Mouse (Mus musculus): Measurements from ENCODE around the gene Nckap1l. TPM values are rescaled to one million over a fixed set of nuclear protein-coding genes. Genes with fewer than 3 reads are reported as not detected.
A peak's percentile ranks its signal among the peaks of the same experiment; 100 is the strongest.

The Nckap1l gene
- polyA plus RNA-seq, 1 experiment from 2014 or later, result 3.2 TPM

- Histone ChIP-seq H3K9me3 (ENCODE audit: control insufficient read depth, low read depth, low read length) (no peaks in the 10 kb centered on the region), H3K4me1 (ENCODE audit: control insufficient read depth, insufficient read depth, low read length) (0 out of 2 replicates have a peak, but pooled peaks cover 3% of the 10 kb centered on the region), H3K9ac (replicated peaks; ENCODE audit: low read depth, low read length) (no peak overlapping the region), H3K27ac (ENCODE audit: low read length) (no peak overlapping the region), H3K4me2 (replicated peaks; ENCODE audit: low read depth, low read length) (no peak overlapping the region), H3K4me3 (ENCODE audit: low read depth, low read length) (no peak overlapping the region), H3K27me3 (ENCODE audit: control insufficient read depth, insufficient read depth, low read length) (no peaks in the 10 kb centered on the region), H3K36me3 (ENCODE audit: control insufficient read depth, insufficient read depth, low read length) (no peaks in the 10 kb centered on the region)
- 67% methylated on average over 3 of the region's 3 CpGs for WGBS
- no peak for ATAC-seq (ENCODE audit: insufficient number of reproducible peaks, insufficient read depth, low FRiP score, low read depth)
Observed at GRCm38 (mm10) chr15:103485106-103485505, 31.5 kb downstream of the Nckap1l start.

- WGBS, result 39% methylated on average over 1 of the region's 1 CpGs
- H3K36me3 ChIP-seq (ENCODE audit: control insufficient read depth, insufficient read depth, low read length), result no peaks in the 10 kb centered on the region
- no peaks in the 10 kb centered on the region for H3K9me3 ChIP-seq (ENCODE audit: control insufficient read depth, low read depth, low read length)
- no peak overlapping the region for H3K27ac ChIP-seq (ENCODE audit: low read length)
- ATAC-seq (ENCODE audit: insufficient number of reproducible peaks, insufficient read depth, low FRiP score, low read depth), result no peak
- no peak overlapping the region for H3K9ac ChIP-seq (replicated peaks; ENCODE audit: low read depth, low read length)
- H3K4me2 ChIP-seq (replicated peaks; ENCODE audit: low read depth, low read length), result no peak overlapping the region
- no peaks in the 10 kb centered on the region for H3K27me3 ChIP-seq (ENCODE audit: control insufficient read depth, insufficient read depth, low read length)
- H3K4me1 ChIP-seq (ENCODE audit: control insufficient read depth, insufficient read depth, low read length), result 0 out of 2 replicates have a peak, but pooled peaks cover 3% of the 10 kb centered on the region
- H3K4me3 ChIP-seq (ENCODE audit: low read depth, low read length), result no peak overlapping the region
Observed at GRCm38 (mm10) chr15:103486658-103487057, 33.1 kb downstream of the Nckap1l start.

GRCm38 (mm10) chr15:103488336-103488735, 34.7 kb downstream of the Nckap1l start:
- no peak for ATAC-seq (ENCODE audit: insufficient number of reproducible peaks, insufficient read depth, low FRiP score, low read depth)
- no peaks in the 10 kb centered on the region for H3K27me3 ChIP-seq (ENCODE audit: control insufficient read depth, insufficient read depth, low read length)
- H3K4me2 ChIP-seq (replicated peaks; ENCODE audit: low read depth, low read length), result no peak overlapping the region
- no peak overlapping the region for H3K4me3 ChIP-seq (ENCODE audit: low read depth, low read length)
- H3K27ac ChIP-seq (ENCODE audit: low read length), result no peak overlapping the region; the same call in 1 of the 2 replicates
- no peak overlapping the region for H3K9ac ChIP-seq (replicated peaks; ENCODE audit: low read depth, low read length)
- H3K36me3 ChIP-seq (ENCODE audit: control insufficient read depth, insufficient read depth, low read length), result no peaks in the 10 kb centered on the region
- H3K9me3 ChIP-seq (ENCODE audit: control insufficient read depth, low read depth, low read length), result no peaks in the 10 kb centered on the region
- peaks cover 3% of the 10 kb centered on the region; the same call in 1 of the 2 replicates for H3K4me1 ChIP-seq (ENCODE audit: control insufficient read depth, insufficient read depth, low read length)
- WGBS, result 58% methylated on average over 4 of the region's 4 CpGs

- WGBS, result 69% methylated on average over 10 of the region's 10 CpGs
- Histone ChIP-seq H3K36me3 (ENCODE audit: control insufficient read depth, insufficient read depth, low read length) (no peaks in the 10 kb centered on the region), H3K27me3 (ENCODE audit: control insufficient read depth, insufficient read depth, low read length) (no peaks in the 10 kb centered on the region), H3K9ac (replicated peaks; ENCODE audit: low read depth, low read length) (no peak overlapping the region), H3K4me2 (replicated peaks; ENCODE audit: low read depth, low read length) (no peak overlapping the region), H3K4me3 (ENCODE audit: low read depth, low read length) (no peak overlapping the region), H3K9me3 (ENCODE audit: control insufficient read depth, low read depth, low read length) (no peaks in the 10 kb centered on the region), H3K27ac (ENCODE audit: low read length) (no peak overlapping the region), H3K4me1 (ENCODE audit: control insufficient read depth, insufficient read depth, low read length) (no peaks in the 10 kb centered on the region; the same call in 1 of the 2 replicates)
- no peak for ATAC-seq (ENCODE audit: insufficient number of reproducible peaks, insufficient read depth, low FRiP score, low read depth)
Observed at GRCm38 (mm10) chr15:103496204-103497140, 42.9 kb downstream of the Nckap1l start.

- Histone ChIP-seq H3K4me3 (ENCODE audit: low read depth, low read length) (no peak overlapping the region), H3K9ac (replicated peaks; ENCODE audit: low read depth, low read length) (no peak overlapping the region), H3K4me1 (ENCODE audit: control insufficient read depth, insufficient read depth, low read length) (no peaks in the 10 kb centered on the region; the same call in 1 of the 2 replicates), H3K4me2 (replicated peaks; ENCODE audit: low read depth, low read length) (no peak overlapping the region), H3K27ac (ENCODE audit: low read length) (no peak overlapping the region), H3K27me3 (ENCODE audit: control insufficient read depth, insufficient read depth, low read length) (no peaks in the 10 kb centered on the region), H3K36me3 (ENCODE audit: control insufficient read depth, insufficient read depth, low read length) (no peaks in the 10 kb centered on the region), H3K9me3 (ENCODE audit: control insufficient read depth, low read depth, low read length) (no peaks in the 10 kb centered on the region)
- 24% methylated on average over 3 of the region's 3 CpGs for WGBS
- ATAC-seq (ENCODE audit: insufficient number of reproducible peaks, insufficient read depth, low FRiP score, low read depth), result no peak
Observed at GRCm38 (mm10) chr15:103498157-103498556, 44.6 kb downstream of the Nckap1l start.

GRCm38 (mm10) chr15:103500723-103501122, 47.1 kb downstream of the Nckap1l start:
- Histone ChIP-seq H3K4me1 (ENCODE audit: control insufficient read depth, insufficient read depth, low read length) (no peaks in the 10 kb centered on the region), H3K36me3 (ENCODE audit: control insufficient read depth, insufficient read depth, low read length) (no peaks in the 10 kb centered on the region), H3K9ac (replicated peaks; ENCODE audit: low read depth, low read length) (no peak overlapping the region), H3K27me3 (ENCODE audit: control insufficient read depth, insufficient read depth, low read length) (peaks cover 5% of the 10 kb centered on the region; the same call in 1 of the 2 replicates), H3K4me2 (replicated peaks; ENCODE audit: low read depth, low read length) (no peak overlapping the region), H3K9me3 (ENCODE audit: control insufficient read depth, low read depth, low read length) (no peaks in the 10 kb centered on the region), H3K27ac (ENCODE audit: low read length) (no peak overlapping the region), H3K4me3 (ENCODE audit: low read depth, low read length) (no peak overlapping the region)
- no peak for ATAC-seq (ENCODE audit: insufficient number of reproducible peaks, insufficient read depth, low FRiP score, low read depth)
- WGBS, result 72% methylated on average over 1 of the region's 1 CpGs

- H3K27me3 ChIP-seq (ENCODE audit: control insufficient read depth, insufficient read depth, low read length), result peaks cover 5% of the 10 kb centered on the region; the same call in 1 of the 2 replicates
- H3K4me1 ChIP-seq (ENCODE audit: control insufficient read depth, insufficient read depth, low read length), result no peaks in the 10 kb centered on the region
- H3K36me3 ChIP-seq (ENCODE audit: control insufficient read depth, insufficient read depth, low read length), result no peaks in the 10 kb centered on the region
- H3K9ac ChIP-seq (replicated peaks; ENCODE audit: low read depth, low read length), result no peak overlapping the region
- H3K27ac ChIP-seq (ENCODE audit: low read length), result no peak overlapping the region
- ATAC-seq (ENCODE audit: insufficient number of reproducible peaks, insufficient read depth, low FRiP score, low read depth), result no peak
- H3K9me3 ChIP-seq (ENCODE audit: control insufficient read depth, low read depth, low read length), result no peaks in the 10 kb centered on the region
- no peak overlapping the region for H3K4me3 ChIP-seq (ENCODE audit: low read depth, low read length)
- H3K4me2 ChIP-seq (replicated peaks; ENCODE audit: low read depth, low read length), result no peak overlapping the region
- 42% methylated on average over 2 of the region's 2 CpGs for WGBS
Observed at GRCm38 (mm10) chr15:103501186-103501585, 47.6 kb downstream of the Nckap1l start.

- Histone ChIP-seq H3K4me1 (ENCODE audit: control insufficient read depth, insufficient read depth, low read length) (no peaks in the 10 kb centered on the region), H3K27me3 (ENCODE audit: control insufficient read depth, insufficient read depth, low read length) (peaks cover 5% of the 10 kb centered on the region; the same call in 1 of the 2 replicates), H3K9ac (replicated peaks; ENCODE audit: low read depth, low read length) (peak within 1 kb of the TSS; percentile 36), H3K4me2 (replicated peaks; ENCODE audit: low read depth, low read length) (peak within 1 kb of the TSS; percentile 86), H3K9me3 (ENCODE audit: control insufficient read depth, low read depth, low read length) (no peaks in the 10 kb centered on the region), H3K36me3 (ENCODE audit: control insufficient read depth, insufficient read depth, low read length) (no peaks in the 10 kb centered on the region), H3K4me3 (ENCODE audit: low read depth, low read length) (peak within 1 kb of the TSS; percentile 57), H3K27ac (ENCODE audit: low read length) (peak within 1 kb of the TSS; percentile 49; the same call in 1 of the 2 replicates)
- peak; percentile 91 for ATAC-seq (ENCODE audit: insufficient number of reproducible peaks, insufficient read depth, low FRiP score, low read depth)
- 2% methylated on average over 51 of the region's 63 CpGs for WGBS
Observed at GRCm38 (mm10) chr15:103502435-103503250, 49.0 kb downstream of the Nckap1l start, which contains the start of gene Pde1b. Pde1b (plus strand) TSS chr15:103503034.
